Mouse (Mus musculus) heart, embryonic 13.5 days (tissue): ENCODE data around the gene Dock8. TPM values are rescaled to one million over a fixed set of nuclear protein-coding genes. Genes with fewer than 3 reads are reported as not detected.
"Not testable (repeated sequence)": the region's sequence is repeated elsewhere in the genome, so short reads cannot be mapped to it uniquely, and the experiment has no call there.

Source experiments
- ATAC-seq: fragments of 200-750 bp; cut with Nextera tagmentation; 2 replicates; pipeline ENCODE4 v1.8.0; 2017; ENCODE audit warnings: moderate TSS enrichment; ENCODE audit not compliant: insufficient number of reproducible peaks, low FRiP score, low TSS enrichment; ENCODE audit errors: extremely low read depth
- H3K27ac ChIP-seq: fragments of 300-500 bp; sonication (generic); replicated peaks from 2 replicates; pipeline ENCODE4 v1.5.1; 2015; ENCODE audit warnings: moderate library complexity, mild to moderate bottlenecking, inconsistent platforms
- H3K27me3 ChIP-seq: fragments of 300-500 bp; sonication (generic); replicated peaks from 2 replicates; pipeline ENCODE4 v1.6.1; 2015; ENCODE audit warnings: mild to moderate bottlenecking, inconsistent platforms
- H3K36me3 ChIP-seq: fragments of 300-500 bp; sonication (generic); 2 replicates; pipeline ENCODE4 v1.6.1; 2015; ENCODE audit warnings: mild to moderate bottlenecking, inconsistent platforms
- H3K4me1 ChIP-seq: fragments of 300-500 bp; sonication (generic); 2 replicates; pipeline ENCODE4 v1.6.1; 2015; ENCODE audit warnings: inconsistent platforms
- H3K4me2 ChIP-seq: fragments of 300-500 bp; sonication (generic); 2 replicates; pipeline ENCODE4 v1.6.1; 2015; ENCODE audit warnings: inconsistent platforms, mild to moderate bottlenecking, moderate library complexity
- H3K4me3 ChIP-seq: fragments of 300-500 bp; sonication (generic); 2 replicates; pipeline ENCODE4 v1.5.1; 2015; ENCODE audit warnings: moderate library complexity, mild to moderate bottlenecking, inconsistent platforms
- H3K9ac ChIP-seq: fragments of 300-500 bp; sonication (generic); 2 replicates; pipeline ENCODE4 v1.6.1; 2015; ENCODE audit warnings: inconsistent platforms, mild to moderate bottlenecking, moderate library complexity
- H3K9me3 ChIP-seq: fragments of 300-500 bp; sonication (generic); 2 replicates; pipeline ENCODE4 v1.6.1; 2016; ENCODE audit warnings: inconsistent platforms
- WGBS: fragments of 180-500 bp; shearing (Covaris S2); methylation state at CpG from one replicate; pipeline ENCODE4 v1.1.7; 2015; ENCODE audit warnings: mixed read lengths; 5-methylcytosine and 5-hydroxymethylcytosine counted together
- polyA plus RNA-seq: library from polyadenylated mRNA; unstranded; fragments of >200 nt; fragmentation: Nextera tagmentation; extraction: Ambion mirVana; gene quantifications from 2 replicates; pipeline ENCODE4 v1.2.1, GENCODE M21; 2015

The Dock8 gene
- polyA plus RNA-seq, 1 experiment from 2014 or later: 2.6 TPM

- WGBS: 84% methylated on average over 6 of the region's 6 CpGs
- Histone ChIP-seq H3K4me1 (peaks cover 23% of the 10 kb centered on the region), H3K36me3 (no peaks in the 10 kb centered on the region), H3K4me3 (no peak overlapping the region), H3K27ac (no peak overlapping the region), H3K4me2 (no peak overlapping the region), H3K9ac (no peak overlapping the region), H3K9me3 (no peaks in the 10 kb centered on the region), H3K27me3 (peaks cover 30% of the 10 kb centered on the region)
- ATAC-seq: no peak
Measured at GRCm38 (mm10) chr19:25002032-25002431, 2.7 kb downstream of the Dock8 start.

DNA sequence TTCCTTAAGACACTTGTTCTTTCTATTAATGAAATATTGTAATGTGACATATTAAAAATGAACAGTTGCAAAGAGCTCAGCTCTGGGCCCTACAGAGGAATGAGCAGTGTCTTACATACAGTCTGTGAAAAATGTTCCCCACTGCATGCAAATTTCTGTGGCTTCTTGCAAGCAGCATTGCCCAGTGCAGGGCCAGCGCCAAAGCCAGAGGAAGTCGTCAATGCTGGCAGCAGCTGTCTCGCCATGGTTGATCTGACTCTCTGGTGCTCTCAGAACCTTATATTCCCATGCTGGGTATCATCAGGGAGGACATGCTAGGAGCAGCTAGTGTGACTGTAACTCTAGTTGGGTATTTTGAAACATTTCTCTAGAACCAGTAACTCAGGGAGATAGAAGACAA, 3.5 kb downstream of the Dock8 start:
- Histone ChIP-seq H3K4me3 (no peak overlapping the region), H3K4me2 (no peak overlapping the region), H3K9me3 (no peaks in the 10 kb centered on the region), H3K36me3 (no peaks in the 10 kb centered on the region), H3K27ac (no peak overlapping the region), H3K9ac (no peak overlapping the region), H3K4me1 (peaks cover 23% of the 10 kb centered on the region), H3K27me3 (peaks cover 30% of the 10 kb centered on the region)
- 80% methylated on average over 3 of the region's 3 CpGs for WGBS
- ATAC-seq: no peak

GRCm38 (mm10) chr19:25003810-25004209, 4.5 kb downstream of the Dock8 start:
- no peak overlapping the region for H3K4me2 ChIP-seq
- ATAC-seq: no peak
- 0 out of 2 replicates have a peak overlapping the region, but pooled peaks have one; percentile 2 for H3K9ac ChIP-seq
- no peak overlapping the region for H3K27ac ChIP-seq
- H3K4me3 ChIP-seq: no peak overlapping the region
- H3K27me3 ChIP-seq: peaks cover 25% of the 10 kb centered on the region
- 44% methylated on average over 4 of the region's 4 CpGs for WGBS
- no peaks in the 10 kb centered on the region for H3K36me3 ChIP-seq
- no peaks in the 10 kb centered on the region for H3K9me3 ChIP-seq
- peaks cover 23% of the 10 kb centered on the region for H3K4me1 ChIP-seq

- H3K27me3 ChIP-seq: peaks cover 9% of the 10 kb centered on the region
- H3K4me2 ChIP-seq: no peak overlapping the region
- no peak for ATAC-seq
- no peaks in the 10 kb centered on the region for H3K9me3 ChIP-seq
- H3K4me3 ChIP-seq: no peak overlapping the region
- no peak overlapping the region for H3K9ac ChIP-seq
- WGBS: 89% methylated on average over 1 of the region's 1 CpGs
- H3K4me1 ChIP-seq: peaks cover 14% of the 10 kb centered on the region
- H3K36me3 ChIP-seq: no peaks in the 10 kb centered on the region
- no peak overlapping the region for H3K27ac ChIP-seq
Measured at GRCm38 (mm10) chr19:25006686-25007085, 7.4 kb downstream of the Dock8 start.

- H3K4me1 ChIP-seq: peaks cover 10% of the 10 kb centered on the region
- H3K9ac ChIP-seq: no peak overlapping the region
- no peaks in the 10 kb centered on the region for H3K36me3 ChIP-seq
- WGBS: 72% methylated on average over 2 of the region's 2 CpGs
- no peaks in the 10 kb centered on the region for H3K27me3 ChIP-seq
- no peaks in the 10 kb centered on the region for H3K9me3 ChIP-seq
- H3K4me3 ChIP-seq: no peak overlapping the region
- no peak overlapping the region for H3K4me2 ChIP-seq
- H3K27ac ChIP-seq: no peak overlapping the region
- no peak for ATAC-seq
Measured at GRCm38 (mm10) chr19:25008509-25008908, 9.2 kb downstream of the Dock8 start.

- H3K4me3 ChIP-seq: no peak overlapping the region
- no peak overlapping the region for H3K4me2 ChIP-seq
Measured at GRCm38 (mm10) chr19:25022766-25023165, 23.4 kb downstream of the Dock8 start.

GRCm38 (mm10) chr19:25031765-25032164, 32.4 kb downstream of the Dock8 start:
- ATAC-seq: no peak
- no peak overlapping the region for H3K4me2 ChIP-seq
- peaks cover 4% of the 10 kb centered on the region for H3K4me1 ChIP-seq
- no peaks in the 10 kb centered on the region for H3K27me3 ChIP-seq
- H3K9me3 ChIP-seq: no peaks in the 10 kb centered on the region
- no peak overlapping the region for H3K9ac ChIP-seq
- H3K4me3 ChIP-seq: no peak overlapping the region
- H3K36me3 ChIP-seq: no peaks in the 10 kb centered on the region
- H3K27ac ChIP-seq: no peak overlapping the region
- WGBS: 70% methylated on average over 4 of the region's 4 CpGs

More at GRCm38 (mm10) chr19:25022766-25023165, 23.4 kb downstream of the Dock8 start:
- Histone ChIP-seq H3K9me3 (no peaks in the 10 kb centered on the region), H3K9ac (no peak overlapping the region), H3K27me3 (no peaks in the 10 kb centered on the region), H3K4me1 (no peaks in the 10 kb centered on the region), H3K36me3 (no peaks in the 10 kb centered on the region), H3K27ac (no peak overlapping the region)
- no peak for ATAC-seq
- 75% methylated on average over 6 of the region's 6 CpGs for WGBS

DNA sequence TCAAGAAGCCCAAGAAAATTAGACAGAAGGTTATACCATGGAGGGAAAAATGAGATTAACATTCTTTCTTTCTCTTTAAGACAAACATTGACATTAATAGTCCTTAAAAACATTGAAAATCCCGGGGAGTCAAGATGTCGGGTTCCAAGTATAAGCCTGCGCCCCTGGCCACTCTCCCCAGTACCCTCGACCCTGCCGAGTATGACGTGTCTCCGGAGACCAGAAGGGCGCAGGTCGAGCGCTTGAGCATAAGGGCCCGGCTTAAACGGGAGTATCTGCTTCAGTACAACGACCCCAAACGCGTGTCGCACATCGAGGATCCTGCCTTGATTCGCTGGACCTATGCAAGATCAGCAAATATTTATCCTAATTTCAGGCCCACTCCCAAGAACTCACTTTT, 33.7 kb downstream of the Dock8 start:
- peaks cover 11% of the 10 kb centered on the region for H3K4me1 ChIP-seq
- H3K27ac ChIP-seq, H3K4me3 ChIP-seq, H3K9me3 ChIP-seq, ATAC-seq, H3K4me2 ChIP-seq, H3K27me3 ChIP-seq, H3K9ac ChIP-seq, H3K36me3 ChIP-seq: not testable (repeated sequence)
- 84% methylated on average over 8 of the region's 18 CpGs for WGBS

DNA sequence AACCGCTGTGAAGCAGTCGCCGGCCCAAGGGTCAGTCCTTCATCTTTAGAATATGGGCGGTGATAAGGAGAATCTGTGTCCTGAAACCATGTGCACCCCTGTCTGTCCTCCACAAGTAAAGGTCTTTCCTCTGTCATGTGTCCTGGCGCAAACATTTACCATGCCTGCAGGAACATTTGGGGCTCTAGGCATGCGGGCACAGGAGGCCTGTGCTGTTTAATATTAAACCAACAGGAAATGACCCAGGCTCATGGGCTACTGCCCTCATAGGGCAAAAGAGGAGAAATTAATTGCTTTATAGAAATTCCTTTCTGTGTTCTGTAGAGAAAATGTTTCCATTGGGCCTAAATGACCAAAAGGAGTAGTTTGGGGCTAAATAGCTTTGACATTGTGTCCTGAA, 36.5 kb downstream of the Dock8 start:
- no peak for ATAC-seq
- no peaks in the 10 kb centered on the region for H3K9me3 ChIP-seq
- WGBS: 87% methylated on average over 6 of the region's 6 CpGs
- no peak overlapping the region for H3K9ac ChIP-seq
- H3K4me3 ChIP-seq: no peak overlapping the region
- no peak overlapping the region for H3K4me2 ChIP-seq
- peaks cover 11% of the 10 kb centered on the region for H3K4me1 ChIP-seq
- no peaks in the 10 kb centered on the region for H3K27me3 ChIP-seq
- no peak overlapping the region for H3K27ac ChIP-seq
- no peaks in the 10 kb centered on the region for H3K36me3 ChIP-seq

DNA sequence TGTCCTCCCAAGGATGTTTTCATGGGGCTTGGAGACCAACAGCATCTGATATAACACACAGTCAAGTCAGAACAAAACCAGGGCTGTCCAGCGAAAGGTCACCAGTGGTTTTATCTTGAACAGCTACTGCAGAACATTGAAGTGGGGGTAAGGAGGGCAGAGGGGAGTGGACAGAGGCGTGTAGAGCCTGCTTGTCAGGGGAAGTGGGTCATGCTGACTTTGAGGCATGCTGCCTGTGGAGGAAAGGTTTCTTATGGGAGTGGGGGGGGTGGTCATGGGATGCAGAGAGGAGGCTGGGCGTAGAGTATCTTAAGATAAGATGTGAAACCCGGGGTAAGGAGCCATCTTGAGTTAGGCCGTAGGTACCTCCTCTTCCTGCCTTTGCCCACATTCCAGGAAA, 37.5 kb downstream of the Dock8 start:
- 43% methylated on average over 5 of the region's 5 CpGs for whole genome bisulfite sequencing
- H3K9me3 ChIP-seq: no peaks in the 10 kb centered on the region
- H3K4me1 ChIP-seq: peaks cover 11% of the 10 kb centered on the region
- no peak overlapping the region for H3K9ac ChIP-seq
- H3K4me2 ChIP-seq: no peak overlapping the region
- H3K4me3 ChIP-seq: no peak overlapping the region
- H3K27ac ChIP-seq: no peak overlapping the region
- ATAC-seq: no peak
- no peaks in the 10 kb centered on the region for H3K36me3 ChIP-seq
- no peaks in the 10 kb centered on the region for H3K27me3 ChIP-seq

DNA sequence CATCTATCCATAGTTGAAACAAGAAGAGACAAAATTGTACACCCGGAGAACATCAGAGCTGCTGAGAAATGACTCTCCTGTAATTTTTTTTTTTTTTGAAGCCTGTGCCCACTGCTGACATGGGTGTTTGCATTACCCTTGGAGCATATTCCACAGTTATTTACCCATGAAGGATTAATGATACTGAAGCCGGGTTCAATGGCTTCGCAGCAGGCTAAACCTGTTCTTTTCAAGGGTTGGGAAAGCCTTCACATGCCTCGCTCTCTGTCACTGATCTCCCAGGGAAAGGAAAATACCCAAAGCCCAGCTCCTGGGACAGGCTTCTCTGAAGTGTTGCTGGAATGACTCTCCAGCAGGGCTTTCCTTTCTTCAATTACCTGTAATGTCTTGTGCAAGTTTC, 37.9 kb downstream of the Dock8 start:
- no peaks in the 10 kb centered on the region for H3K9me3 ChIP-seq
- H3K4me3 ChIP-seq: no peak overlapping the region
- 81% methylated on average over 4 of the region's 4 CpGs for WGBS
- no peak overlapping the region for H3K9ac ChIP-seq
- no peak overlapping the region for H3K4me2 ChIP-seq
- no peak overlapping the region for H3K27ac ChIP-seq
- H3K27me3 ChIP-seq: no peaks in the 10 kb centered on the region
- no peak for ATAC-seq
- H3K4me1 ChIP-seq: peaks cover 11% of the 10 kb centered on the region
- H3K36me3 ChIP-seq: no peaks in the 10 kb centered on the region

DNA sequence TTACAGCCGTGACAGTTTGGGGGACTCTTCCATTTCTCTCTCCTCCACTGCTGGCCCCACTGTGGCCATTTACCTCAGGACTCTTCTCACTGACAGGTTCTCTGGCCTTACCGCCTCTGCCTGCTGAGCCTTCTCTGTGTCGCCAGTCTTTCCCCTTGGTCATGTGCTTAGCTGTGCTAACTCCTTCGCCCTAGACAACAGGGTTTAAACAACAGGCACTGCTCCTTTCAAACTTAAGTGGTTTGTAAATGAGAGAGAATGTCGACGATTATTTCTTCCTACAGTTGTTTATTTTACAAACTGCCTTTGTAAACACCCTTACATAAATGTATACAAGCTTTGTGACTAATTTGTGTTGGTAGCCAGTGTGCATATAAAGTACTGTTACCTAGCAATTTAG, 39.0 kb downstream of the Dock8 start:
- peaks cover 11% of the 10 kb centered on the region for H3K4me1 ChIP-seq
- no peak overlapping the region for H3K4me2 ChIP-seq
- no peaks in the 10 kb centered on the region for H3K9me3 ChIP-seq
- no peak for ATAC-seq
- no peaks in the 10 kb centered on the region for H3K36me3 ChIP-seq
- no peaks in the 10 kb centered on the region for H3K27me3 ChIP-seq
- WGBS: 67% methylated on average over 6 of the region's 6 CpGs
- H3K9ac ChIP-seq: no peak overlapping the region
- H3K27ac ChIP-seq: no peak overlapping the region
- H3K4me3 ChIP-seq: no peak overlapping the region
